Mouse (Mus musculus): Measurements from ENCODE around the gene Prx. TPM values are rescaled to one million over a fixed set of nuclear protein-coding genes. Genes with fewer than 3 reads are reported as not detected.

Prx gene
- total RNA-seq, 1 experiment from 2014 or later, result 2.7 TPM

GRCm38 (mm10) chr7:27560291-27560887, 61.3 kb downstream of the Prx start:
- no peak for DNase-seq

GRCm38 (mm10) chr7:27560978-27561377, 61.9 kb downstream of the Prx start:
- no peak for DNase-seq

Other genes starting within 250 kb of the Prx start
- 8.4 and 12.6 TPM in 2 replicates for gene Numbl, start 240.9 kb upstream of the Prx start, total RNA-seq (2021)
- 62.9 and 66.6 TPM in 2 replicates for gene Ltbp4, start 161.6 kb upstream of the Prx start, total RNA-seq (2021)
- 23.3 and 28.6 TPM in 2 replicates for gene Shkbp1, start 143.3 kb upstream of the Prx start, total RNA-seq (2021)
- 0.91 TPM in 1 of 2 replicates, not detected in the other for gene Gm20479, start 141.9 kb upstream of the Prx start, total RNA-seq (2021)
- 0.62 and 2.1 TPM in 2 replicates for gene Sptbn4, start 51.6 kb upstream of the Prx start, total RNA-seq (2021)
- 51.7 and 52.7 TPM in 2 replicates for gene Blvrb, start 51.3 kb upstream of the Prx start, total RNA-seq (2021)
- gene Sertad3, start 25.6 kb upstream of the Prx start, total RNA-seq (2021), result 18.5 and 19.6 TPM in 2 replicates
- gene Sertad1, start 12.4 kb upstream of the Prx start, total RNA-seq (2021), result 24.1 and 26.7 TPM in 2 replicates
- 0.88 TPM in 1 of 2 replicates, not detected in the other for gene Hipk4, start 23.9 kb downstream of the Prx start, total RNA-seq (2021)
- 108 and 114 TPM in 2 replicates for gene Pld3, start 53.9 kb downstream of the Prx start, total RNA-seq (2021)
- gene 2310022A10Rik, start 53.9 kb downstream of the Prx start, total RNA-seq (2021), result 16.9 and 18.0 TPM in 2 replicates
- gene Akt2, start 92.2 kb downstream of the Prx start, total RNA-seq (2021), result 150 and 209 TPM in 2 replicates
- not detected in 2 replicates for gene Ttc9b, start 154.6 kb downstream of the Prx start, total RNA-seq (2021)
- gene Map3k10, start 175.3 kb downstream of the Prx start, total RNA-seq (2021), result 27.2 and 30.2 TPM in 2 replicates
- gene Zfp607b, start 190.0 kb downstream of the Prx start, total RNA-seq (2021), result 0.81 and 1.3 TPM in 2 replicates
- 16.5 and 18.6 TPM in 2 replicates for gene Zfp60, start 232.1 kb downstream of the Prx start, total RNA-seq (2021)